Mouse (Mus musculus): ENCODE results near the gene Gfap. TPM values are rescaled to one million over a fixed set of nuclear protein-coding genes. Genes with fewer than 3 reads are reported as not detected.

Gfap gene
- 0.68 and 1.1 TPM in 2 replicates for polyA plus RNA-seq (2015; fragmentation: Nextera tagmentation; extraction: Ambion mirVana)

GRCm38 (mm10) chr11:102900763-102901162 lies at the start of gene Gfap:
TSS of gene Gfap (minus strand) at chr11:102900912.
- H3K27me3 ChIP-seq (ENCODE audit: control insufficient read depth, insufficient read depth, low read length), result no peaks in the 10 kb centered on the region
- DNase-seq (ENCODE audit: low spot score) (peak; percentile 87), ATAC-seq (ENCODE audit: low FRiP score, low TSS enrichment) (peak; percentile 79)
- WGBS, result 11% methylated on average over 7 of the region's 7 CpGs
- no peak within 1 kb of the TSS for H3K27ac ChIP-seq (replicated peaks)
- H3K9ac ChIP-seq (ENCODE audit: low read length), result 0 out of 2 replicates have a peak within 1 kb of the TSS, but pooled peaks have one; percentile 13
- no peaks in the 10 kb centered on the region for H3K4me1 ChIP-seq (replicated peaks; ENCODE audit: control insufficient read depth, insufficient read depth)
- no peak within 1 kb of the TSS for H3K4me2 ChIP-seq (replicated peaks; ENCODE audit: low read depth)
- peak; percentile 99 for TF ChIP-seq CTCF (IDR thresholded peaks at IDR 0.05; ENCODE audit: low read depth)
- TF ChIP-seq EP300 (optimal IDR thresholded peaks at IDR 0.05), result no peak
- H3K9me3 ChIP-seq (ENCODE audit: control insufficient read depth, low read length), result no peaks in the 10 kb centered on the region
- H3K36me3 ChIP-seq (ENCODE audit: control insufficient read depth, insufficient read depth, low read length), result no peaks in the 10 kb centered on the region
- no peak within 1 kb of the TSS for H3K4me3 ChIP-seq (ENCODE audit: low read depth, low read length)

- Histone ChIP-seq H3K9me3 (ENCODE audit: control insufficient read depth, low read length) (no peaks in the 10 kb centered on the region), H3K36me3 (ENCODE audit: control insufficient read depth, insufficient read depth, low read length) (no peaks in the 10 kb centered on the region), H3K4me1 (replicated peaks; ENCODE audit: control insufficient read depth, insufficient read depth) (peaks cover 8% of the 10 kb centered on the region), H3K27me3 (ENCODE audit: control insufficient read depth, insufficient read depth, low read length) (peaks cover 23% of the 10 kb centered on the region), H3K4me3 (ENCODE audit: low read depth, low read length) (peak overlapping the region; percentile 45), H3K9ac (ENCODE audit: low read length) (peak overlapping the region; percentile 59), H3K27ac (replicated peaks) (no peak overlapping the region), H3K4me2 (replicated peaks; ENCODE audit: low read depth) (peak overlapping the region; percentile 81)
- peak; percentile 35 for DNase-seq (ENCODE audit: low spot score)
- 5% methylated on average over 50 of the region's 51 CpGs for WGBS
- 0 out of 2 replicates have a peak, but pooled peaks have one; percentile 15 for ATAC-seq (ENCODE audit: low FRiP score, low TSS enrichment)
- TF ChIP-seq CTCF (IDR thresholded peaks at IDR 0.05; ENCODE audit: low read depth) (no peak), EP300 (optimal IDR thresholded peaks at IDR 0.05) (no peak)
These were observed 47.6 kb upstream of the Gfap start for GRCm38 (mm10) chr11:102948043-102948961.

GRCm38 (mm10) chr11:102946992-102947343 lies 46.3 kb upstream of the Gfap start:
- Histone ChIP-seq H3K27me3 (ENCODE audit: control insufficient read depth, insufficient read depth, low read length) (peaks cover 23% of the 10 kb centered on the region), H3K27ac (replicated peaks) (no peak overlapping the region), H3K4me1 (replicated peaks; ENCODE audit: control insufficient read depth, insufficient read depth) (peaks cover 8% of the 10 kb centered on the region), H3K9ac (ENCODE audit: low read length) (no peak overlapping the region), H3K4me3 (ENCODE audit: low read depth, low read length) (peak overlapping the region; percentile 26), H3K4me2 (replicated peaks; ENCODE audit: low read depth) (peak overlapping the region; percentile 51), H3K36me3 (ENCODE audit: control insufficient read depth, insufficient read depth, low read length) (no peaks in the 10 kb centered on the region), H3K9me3 (ENCODE audit: control insufficient read depth, low read length) (no peaks in the 10 kb centered on the region)
- DNase-seq (ENCODE audit: low spot score) (no peak), ATAC-seq (ENCODE audit: low FRiP score, low TSS enrichment) (no peak; the same call in 1 of the 2 replicates)
- TF ChIP-seq EP300 (optimal IDR thresholded peaks at IDR 0.05), result no peak
- TF ChIP-seq CTCF (IDR thresholded peaks at IDR 0.05; ENCODE audit: low read depth), result peak; percentile 52
- 12% methylated on average over 8 of the region's 8 CpGs for WGBS

GRCm38 (mm10) chr11:102946265-102946991 lies 45.7 kb upstream of the Gfap start, which contains the start of gene C1ql1:
TSS of gene C1ql1 (minus strand) at chr11:102946688.
- 1% methylated on average over 57 of the region's 87 CpGs for WGBS
- H3K27ac ChIP-seq (replicated peaks), result no peak within 1 kb of the TSS
- ATAC-seq (ENCODE audit: low FRiP score, low TSS enrichment) (peak; percentile 94), DNase-seq (ENCODE audit: low spot score) (peak; percentile 91)
- H3K9ac ChIP-seq (ENCODE audit: low read length), result no peak within 1 kb of the TSS
- peak within 1 kb of the TSS; percentile 26 for H3K4me3 ChIP-seq (ENCODE audit: low read depth, low read length)
- H3K4me2 ChIP-seq (replicated peaks; ENCODE audit: low read depth), result peak within 1 kb of the TSS; percentile 51
- peaks cover 23% of the 10 kb centered on the region for H3K27me3 ChIP-seq (ENCODE audit: control insufficient read depth, insufficient read depth, low read length)
- H3K4me1 ChIP-seq (replicated peaks; ENCODE audit: control insufficient read depth, insufficient read depth), result peaks cover 8% of the 10 kb centered on the region
- H3K36me3 ChIP-seq (ENCODE audit: control insufficient read depth, insufficient read depth, low read length), result no peaks in the 10 kb centered on the region
- TF ChIP-seq EP300 (optimal IDR thresholded peaks at IDR 0.05) (no peak), CTCF (IDR thresholded peaks at IDR 0.05; ENCODE audit: low read depth) (no peak)
- H3K9me3 ChIP-seq (ENCODE audit: control insufficient read depth, low read length), result no peaks in the 10 kb centered on the region

- DNase-seq (ENCODE audit: low spot score) (no peak), ATAC-seq (ENCODE audit: low FRiP score, low TSS enrichment) (no peak)
- H3K4me3 ChIP-seq (ENCODE audit: low read depth, low read length), result peak overlapping the region; percentile 26
- 3% methylated on average over 53 of the region's 54 CpGs for WGBS
- no peak overlapping the region for H3K27ac ChIP-seq (replicated peaks)
- peaks cover 23% of the 10 kb centered on the region for H3K27me3 ChIP-seq (ENCODE audit: control insufficient read depth, insufficient read depth, low read length)
- no peaks in the 10 kb centered on the region for H3K9me3 ChIP-seq (ENCODE audit: control insufficient read depth, low read length)
- no peak for TF ChIP-seq CTCF (IDR thresholded peaks at IDR 0.05; ENCODE audit: low read depth)
- no peak for TF ChIP-seq EP300 (optimal IDR thresholded peaks at IDR 0.05)
- H3K36me3 ChIP-seq (ENCODE audit: control insufficient read depth, insufficient read depth, low read length), result no peaks in the 10 kb centered on the region
- peaks cover 8% of the 10 kb centered on the region for H3K4me1 ChIP-seq (replicated peaks; ENCODE audit: control insufficient read depth, insufficient read depth)
- H3K9ac ChIP-seq (ENCODE audit: low read length), result no peak overlapping the region
- peak overlapping the region; percentile 51 for H3K4me2 ChIP-seq (replicated peaks; ENCODE audit: low read depth)
These were observed 44.9 kb upstream of the Gfap start for GRCm38 (mm10) chr11:102945306-102946264.
